Mouse (Mus musculus): ENCODE results near the gene Sulf2.

DNA sequence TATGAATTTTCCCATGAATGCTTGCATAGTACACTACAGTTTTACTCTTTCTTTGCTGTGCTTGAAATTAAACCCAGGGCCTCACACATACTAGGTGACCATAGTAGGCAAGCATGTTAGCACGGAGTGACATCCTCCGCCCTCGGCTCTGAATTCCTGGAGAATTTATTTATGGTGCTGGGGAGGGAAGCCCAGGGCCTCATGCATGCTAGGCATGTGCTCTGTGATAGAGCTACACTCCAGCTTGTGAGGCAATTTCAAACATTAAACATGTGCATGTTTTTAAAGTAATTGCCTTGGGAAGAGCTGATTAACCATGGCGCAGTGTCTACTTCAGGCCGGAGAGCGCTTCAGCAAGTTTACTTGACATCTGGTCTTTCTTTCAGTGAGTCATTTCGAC is 106.6 kb downstream of the Sulf2 start:
- no peak for TF ChIP-seq CTCF (conservative IDR thresholded peaks at IDR 0.05; ENCODE audit: insufficient read depth, insufficient read length, low read depth, low read length)
- no peak for TF ChIP-seq POLR2A (IDR thresholded peaks at IDR 0.05; ENCODE audit: low read depth, low read length)
